Mouse (Mus musculus) megakaryocyte-erythroid progenitor cell, adult 5-6 weeks (primary cell): Measurements from ENCODE around the gene Gm4881. TPM values are rescaled to one million over a fixed set of nuclear protein-coding genes. Genes with fewer than 3 reads are reported as not detected.
A peak's percentile ranks its signal among the peaks of the same experiment; 100 is the strongest.

Experiments
- ATAC-seq: replicated peaks from 2 replicates; pipeline ENCODE4 v1.8.0; 2016; ENCODE audit warnings: mild to moderate bottlenecking, inconsistent platforms; ENCODE audit not compliant: severe bottlenecking, poor library complexity, low FRiP score, low TSS enrichment
- total RNA-seq, 2 experiments: library from RNA; stranded (forward) in 1 of 2; stranded (reverse) in 1 of 2; fragments of 200-1000, 215-1000 nt in 1 of 2; fragments of >200 nt in 1 of 2; fragmentation: Nextera tagmentation in 1 of 2; gene quantifications; 2 replicates each; pipeline ENCODE4 v1.2.3; 2014 to 2017

Gm4881 gene
- total RNA-seq, 2 experiments from 2014 or later, result not detected

GRCm38 (mm10) chr7:24964288-24964687, 20.0 kb upstream of the Gm4881 start:
- no peak for ATAC-seq

- no peak for ATAC-seq
Observed at GRCm38 (mm10) chr7:24955226-24955625, 10.9 kb upstream of the Gm4881 start.

DNA sequence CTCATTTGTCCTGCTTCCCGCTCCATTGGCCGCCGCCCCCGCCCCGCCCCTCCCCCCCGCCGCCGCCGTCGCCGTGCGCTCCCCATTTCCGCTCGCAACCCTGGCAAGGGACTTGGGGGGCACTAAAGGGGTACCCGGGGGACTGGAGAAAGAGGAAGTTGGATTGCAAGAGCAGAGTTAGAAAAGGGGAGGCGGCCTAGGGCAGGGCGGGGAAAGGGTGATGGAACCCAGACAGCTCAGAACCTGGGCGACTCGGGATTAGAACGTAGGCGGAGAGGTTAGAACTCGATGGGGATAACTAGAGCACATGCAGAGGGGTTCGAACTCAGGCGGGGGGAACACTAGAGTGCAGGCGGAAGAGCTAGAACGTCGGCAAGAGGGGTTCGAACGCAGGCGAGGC, 10.2 kb upstream of the Gm4881 start:
- ATAC-seq, result no peak

- ATAC-seq, result no peak
Observed at GRCm38 (mm10) chr7:24953966-24954365, 9.7 kb upstream of the Gm4881 start.

GRCm38 (mm10) chr7:24949958-24950623, 5.8 kb upstream of the Gm4881 start:
- ATAC-seq, result peak; percentile 76

GRCm38 (mm10) chr7:24948774-24949173, 4.5 kb upstream of the Gm4881 start:
- ATAC-seq, result no peak

- ATAC-seq, result no peak
Observed at GRCm38 (mm10) chr7:24947316-24948048, 3.2 kb upstream of the Gm4881 start.

GRCm38 (mm10) chr7:24943641-24944040, 653 bp downstream of the Gm4881 start:
- no peak for ATAC-seq

DNA sequence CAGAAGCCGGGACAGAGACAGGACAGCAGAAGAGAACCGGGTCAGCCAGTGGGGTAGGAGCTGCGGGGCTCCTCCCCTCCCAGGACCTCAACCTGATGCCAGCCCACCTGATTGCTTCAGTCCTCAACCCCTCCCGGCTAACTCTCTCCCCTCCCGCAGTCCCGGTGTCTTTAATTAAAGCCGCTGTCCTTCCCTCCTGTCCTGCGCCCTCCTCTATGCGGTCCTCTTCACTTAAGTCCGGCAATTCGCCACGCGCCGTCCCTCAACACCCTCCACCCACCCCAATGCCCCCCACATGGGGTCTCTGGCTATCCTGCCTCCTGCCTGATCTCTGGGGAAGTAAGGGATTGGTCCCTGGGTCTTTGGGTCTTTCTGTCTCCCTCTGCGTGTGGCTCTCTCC, 12.6 kb downstream of the Gm4881 start:
- ATAC-seq, result no peak

- no peak for ATAC-seq
Observed at GRCm38 (mm10) chr7:24930475-24930874, 13.8 kb downstream of the Gm4881 start.

- no peak for ATAC-seq
Observed at GRCm38 (mm10) chr7:24919728-24920127, 24.6 kb downstream of the Gm4881 start.

DNA sequence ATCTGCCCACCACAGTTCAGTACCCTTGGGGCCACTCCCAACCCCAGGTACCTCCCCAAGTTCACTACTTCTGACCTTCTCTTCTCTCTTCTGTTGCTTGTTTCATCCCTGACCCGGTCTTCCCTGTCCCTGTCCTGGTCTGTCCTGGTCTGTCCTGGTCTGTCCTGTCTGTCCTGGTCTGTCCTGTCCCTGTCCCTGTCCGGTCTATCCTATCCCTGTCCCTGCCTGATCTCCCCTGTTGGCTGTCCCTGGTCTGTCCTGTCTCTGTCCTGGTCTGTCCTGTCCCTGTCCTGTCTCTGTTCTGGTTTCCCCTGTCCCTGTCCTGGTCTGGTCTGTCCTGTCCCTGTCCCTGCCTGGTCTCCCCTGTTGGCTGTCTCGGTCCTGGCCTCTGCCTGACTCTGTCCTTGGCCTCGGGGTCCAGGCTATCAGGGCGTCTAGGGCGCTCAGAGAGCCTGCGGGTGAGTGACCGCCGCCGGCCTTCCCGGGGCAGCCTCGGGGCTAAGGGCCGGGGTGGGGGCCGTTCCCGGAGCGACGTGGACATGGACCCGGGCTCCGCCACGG, 25.5 kb downstream of the Gm4881 start:
- ATAC-seq, result no peak

GRCm38 (mm10) chr7:24912480-24912879, 31.8 kb downstream of the Gm4881 start:
- ATAC-seq, result no peak

GRCm38 (mm10) chr7:24907211-24907748, 37.0 kb downstream of the Gm4881 start:
- ATAC-seq, result no peak

GRCm38 (mm10) chr7:24906551-24906950, 37.7 kb downstream of the Gm4881 start:
- no peak for ATAC-seq

DNA sequence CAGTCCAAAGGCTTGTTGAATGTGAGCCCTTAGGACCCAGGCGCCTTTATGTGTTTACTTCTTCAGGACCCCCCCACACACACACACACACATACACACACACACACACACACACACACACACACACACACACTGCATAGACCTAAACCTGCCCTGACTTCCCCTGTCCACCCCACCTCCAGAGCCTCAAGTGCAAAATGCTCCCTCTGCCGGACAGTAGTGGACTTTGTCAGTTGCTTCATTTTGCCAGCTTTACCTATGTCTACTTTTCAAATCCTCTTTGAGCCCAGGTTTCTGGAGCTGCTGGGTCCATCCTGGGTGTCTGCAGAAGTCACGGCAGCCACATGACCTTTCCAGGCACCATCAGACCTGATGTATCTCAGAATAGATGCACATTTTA, 39.4 kb downstream of the Gm4881 start:
- peak; percentile 41 for ATAC-seq

DNA sequence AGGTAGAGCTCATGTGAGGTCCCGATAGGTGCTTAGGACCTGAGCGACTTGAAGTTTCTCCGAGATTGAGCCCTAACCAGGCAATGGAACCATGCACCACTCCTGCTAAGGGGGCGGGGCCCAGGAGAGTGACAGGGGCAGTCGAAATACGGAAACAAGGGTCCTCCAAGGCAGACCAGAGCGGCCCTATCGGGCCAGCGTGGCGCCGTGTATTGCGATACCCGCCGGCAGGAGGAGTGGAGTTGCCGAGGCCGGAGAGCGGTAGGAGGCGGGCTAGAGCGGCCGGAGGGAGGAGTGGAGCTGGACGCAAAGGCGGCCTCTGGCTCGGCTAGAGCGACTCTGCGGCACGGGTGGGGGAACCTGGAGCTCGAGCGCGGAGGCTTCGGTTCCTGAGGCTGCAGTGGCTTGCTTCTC, 40.2 kb downstream of the Gm4881 start:
- ATAC-seq, result peak; percentile 86

GRCm38 (mm10) chr7:24903444-24903825, 40.9 kb downstream of the Gm4881 start:
- no peak for ATAC-seq

DNA sequence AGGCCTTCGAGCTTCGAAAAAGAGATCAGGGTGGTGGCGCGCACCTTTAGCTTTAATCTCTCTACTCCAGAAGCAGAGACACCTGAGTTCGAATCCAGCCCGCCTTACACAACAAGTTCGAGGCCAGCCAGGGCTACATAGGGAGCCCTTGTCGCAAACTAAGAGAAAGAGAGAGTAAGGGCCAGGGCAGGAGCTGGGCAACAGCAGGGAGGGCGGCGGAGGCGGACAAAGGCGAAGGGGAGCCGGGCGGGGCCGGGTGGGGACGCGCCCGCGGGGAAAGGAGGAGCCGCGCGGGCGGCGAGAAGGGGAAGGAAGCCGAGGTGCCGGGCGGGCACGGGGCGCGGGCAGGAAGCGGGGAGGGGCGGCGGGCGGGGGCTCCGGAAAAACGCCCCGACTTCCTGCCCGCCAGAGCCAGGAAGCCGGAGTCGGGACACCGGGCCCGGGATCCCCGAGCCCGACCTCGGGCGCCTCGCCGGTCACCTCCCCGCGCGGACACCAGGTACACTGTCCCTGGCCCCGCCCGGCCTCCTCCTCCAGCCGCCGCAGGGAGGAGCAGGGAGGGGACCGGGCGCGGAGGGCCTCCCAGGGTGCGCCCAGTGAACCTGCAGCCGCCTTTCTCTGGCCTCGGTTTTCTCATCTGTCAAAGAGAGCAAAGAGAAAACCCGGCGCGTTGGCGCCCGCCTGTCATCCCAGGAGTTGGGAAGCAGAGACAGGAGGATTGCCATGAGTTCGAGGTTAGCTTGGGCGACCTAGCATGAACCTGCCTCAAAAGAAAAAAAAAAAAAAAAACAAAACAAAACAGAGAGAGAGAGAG, 41.5 kb downstream of the Gm4881 start, which contains the start of gene Arhgef1:
Arhgef1 (plus strand) TSS at position 283 of the 814 bp plus-strand sequence.
- 0 out of 2 replicates have a peak, but pooled peaks have one; percentile 24 for ATAC-seq

- no peak for ATAC-seq
Observed at GRCm38 (mm10) chr7:24902264-24902629, 42.0 kb downstream of the Gm4881 start.
